Mouse (Mus musculus): ENCODE measurements around the gene Slamf9. TPM values are rescaled to one million over a fixed set of nuclear protein-coding genes. Genes with fewer than 3 reads are reported as not detected.

Slamf9 gene
- polyA plus RNA-seq (2012; fragmentation: generic; extraction: Trizol), result 4.7 TPM

- Histone ChIP-seq H3K36me3 (ENCODE audit: control insufficient read depth, insufficient read depth) (no peaks in the 10 kb centered on the region), H3K79me2 (ENCODE audit: control insufficient read depth, insufficient read depth) (no peaks in the 10 kb centered on the region), H3K4me2 (ENCODE audit: low read depth) (peak within 1 kb of the TSS; percentile 44), H3ac (ENCODE audit: control insufficient read depth, insufficient read length) (no peak within 1 kb of the TSS), H3K27me3 (ENCODE audit: control insufficient read depth, insufficient read depth, insufficient read length) (no peaks in the 10 kb centered on the region), H3K4me3 (no peak within 1 kb of the TSS)
- no peak for TF ChIP-seq TCF3 (IDR thresholded peaks at IDR 0.05; ENCODE audit: insufficient read length, low read depth)
These were observed at the start of gene Slamf9 for GRCm38 (mm10) chr1:172475054-172475741. Slamf9 (plus strand) TSS chr1:172475358.

DNA sequence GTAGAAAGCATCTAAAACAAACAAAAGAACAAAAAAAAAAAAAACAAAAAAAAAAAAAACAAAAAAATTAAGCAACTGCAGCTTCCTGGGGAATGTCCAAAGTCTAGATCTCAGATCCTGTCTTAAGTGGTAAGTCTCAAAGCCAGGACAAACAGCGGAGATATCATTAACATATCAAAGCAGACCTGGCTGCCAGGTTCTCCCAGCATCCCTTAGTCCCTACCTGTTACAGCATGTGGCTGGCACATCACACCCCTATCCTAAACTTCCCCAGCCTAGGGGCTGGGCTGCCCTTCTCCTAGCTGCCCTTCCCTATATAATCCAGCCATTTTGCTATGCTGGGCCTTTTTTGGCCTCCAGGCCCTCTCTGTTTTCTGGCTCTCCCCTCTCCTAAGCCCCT, 48.7 kb upstream of the Slamf9 start:
- H3K4me3 ChIP-seq, result no peak overlapping the region

DNA sequence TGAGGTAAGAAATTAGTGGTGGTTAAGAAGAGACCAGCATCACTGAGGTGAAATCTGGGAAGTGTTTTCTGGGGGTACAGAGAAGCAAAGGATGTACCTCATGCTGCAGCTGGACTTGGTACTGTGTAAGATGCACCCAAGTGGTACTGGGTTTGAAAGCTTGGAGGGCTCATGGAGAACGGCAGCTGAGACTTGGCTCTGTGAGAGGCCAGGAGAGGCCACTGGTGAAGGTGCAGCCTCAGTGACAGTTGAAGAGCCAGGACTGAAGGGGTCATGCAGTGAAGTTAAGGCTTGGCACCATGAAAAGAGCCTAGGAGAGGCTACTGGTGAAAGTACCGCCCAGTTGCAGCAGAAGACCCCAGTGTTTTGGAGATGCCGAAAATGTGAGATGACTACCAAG, 47.3 kb upstream of the Slamf9 start:
- Histone ChIP-seq H3K36me3 (ENCODE audit: control insufficient read depth, insufficient read depth) (no peaks in the 10 kb centered on the region), H3K79me2 (ENCODE audit: control insufficient read depth, insufficient read depth) (no peaks in the 10 kb centered on the region), H3K4me2 (ENCODE audit: low read depth) (no peak overlapping the region), H3K4me3 (no peak overlapping the region), H3K27me3 (ENCODE audit: control insufficient read depth, insufficient read depth, insufficient read length) (no peaks in the 10 kb centered on the region), H3ac (ENCODE audit: control insufficient read depth, insufficient read length) (no peak overlapping the region)
- TF ChIP-seq SRF (IDR thresholded peaks at IDR 0.05; ENCODE audit: control insufficient read depth, insufficient read length, low read depth), result no peak
- no peak for TF ChIP-seq REST (IDR thresholded peaks at IDR 0.05; ENCODE audit: insufficient read depth, insufficient read length)
- TF ChIP-seq CEBPB (IDR thresholded peaks at IDR 0.05; ENCODE audit: insufficient read depth, poor library complexity, severe bottlenecking), result no peak
- no peak for TF ChIP-seq TCF3 (IDR thresholded peaks at IDR 0.05; ENCODE audit: insufficient read length, low read depth)
- TF ChIP-seq MYOD1 (IDR thresholded peaks at IDR 0.05; ENCODE audit: control insufficient read depth in 1 of 3, insufficient read length in 2 of 3, low read depth in 2 of 3), result no peak
- no peak for TF ChIP-seq MYOG (IDR thresholded peaks at IDR 0.05; ENCODE audit: control insufficient read depth in 1 of 3, insufficient read depth in 1 of 3, insufficient read length in 2 of 3, low read depth in 2 of 3)
- TF ChIP-seq POLR2A (IDR thresholded peaks at IDR 0.05; ENCODE audit: insufficient read length, low read depth), result no peak
- TF ChIP-seq MAX (IDR thresholded peaks at IDR 0.05; ENCODE audit: low read depth), result no peak
- no peak for TF ChIP-seq E2F4 (IDR thresholded peaks at IDR 0.05; ENCODE audit: insufficient read depth)
- no peak for TF ChIP-seq POLR2AphosphoS2 (IDR thresholded peaks at IDR 0.05; ENCODE audit: insufficient read length, low read depth)
- TF ChIP-seq USF1 (IDR thresholded peaks at IDR 0.05; ENCODE audit: low read depth), result no peak
- TF ChIP-seq TCF12 (IDR thresholded peaks at IDR 0.05; ENCODE audit: insufficient read depth, poor library complexity, severe bottlenecking), result no peak

More for the DNA sequence above, 48.7 kb upstream of the Slamf9 start:
- H3K36me3 ChIP-seq (ENCODE audit: control insufficient read depth, insufficient read depth), result no peaks in the 10 kb centered on the region
- H3ac ChIP-seq (ENCODE audit: control insufficient read depth, insufficient read length), result no peak overlapping the region
- TF ChIP-seq POLR2AphosphoS2 (IDR thresholded peaks at IDR 0.05; ENCODE audit: insufficient read length, low read depth) (no peak), TCF12 (IDR thresholded peaks at IDR 0.05; ENCODE audit: insufficient read depth, poor library complexity, severe bottlenecking) (no peak), E2F4 (IDR thresholded peaks at IDR 0.05; ENCODE audit: insufficient read depth) (no peak), CEBPB (IDR thresholded peaks at IDR 0.05; ENCODE audit: insufficient read depth, poor library complexity, severe bottlenecking) (no peak), TCF3 (IDR thresholded peaks at IDR 0.05; ENCODE audit: insufficient read length, low read depth) (no peak), MAX (IDR thresholded peaks at IDR 0.05; ENCODE audit: low read depth) (no peak), MYOG (IDR thresholded peaks at IDR 0.05; ENCODE audit: control insufficient read depth in 1 of 3, insufficient read depth in 1 of 3, insufficient read length in 2 of 3, low read depth in 2 of 3) (no peak), SRF (IDR thresholded peaks at IDR 0.05; ENCODE audit: control insufficient read depth, insufficient read length, low read depth) (no peak), REST (IDR thresholded peaks at IDR 0.05; ENCODE audit: insufficient read depth, insufficient read length) (no peak), MYOD1 (IDR thresholded peaks at IDR 0.05; ENCODE audit: control insufficient read depth in 1 of 3, insufficient read length in 2 of 3, low read depth in 2 of 3) (no peak), USF1 (IDR thresholded peaks at IDR 0.05; ENCODE audit: low read depth) (no peak), POLR2A (IDR thresholded peaks at IDR 0.05; ENCODE audit: insufficient read length, low read depth) (no peak)
- H3K4me2 ChIP-seq (ENCODE audit: low read depth), result no peak overlapping the region
- no peaks in the 10 kb centered on the region for H3K27me3 ChIP-seq (ENCODE audit: control insufficient read depth, insufficient read depth, insufficient read length)
- no peaks in the 10 kb centered on the region for H3K79me2 ChIP-seq (ENCODE audit: control insufficient read depth, insufficient read depth)

DNA sequence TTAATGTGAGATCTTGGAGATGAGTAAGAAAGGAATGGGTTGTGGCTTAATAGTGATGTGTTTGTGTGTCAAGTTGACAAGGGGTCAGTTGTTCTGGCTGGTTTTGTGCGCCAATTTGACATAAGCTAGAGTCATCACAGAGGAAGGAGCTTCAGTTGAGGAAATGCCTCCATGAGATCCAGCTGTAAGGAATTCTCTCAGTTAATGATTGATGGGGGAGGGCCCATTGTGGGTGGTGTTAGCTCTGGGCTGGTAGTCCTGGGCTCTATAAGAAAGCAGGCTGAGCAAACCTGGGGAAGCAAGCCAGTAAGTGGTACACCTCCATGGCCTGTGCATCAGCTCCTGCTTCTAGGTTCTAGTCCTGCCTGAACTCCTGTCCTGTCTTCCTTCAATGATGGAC, 46.5 kb upstream of the Slamf9 start:
- no peak overlapping the region for H3K4me2 ChIP-seq (ENCODE audit: low read depth)
- H3K79me2 ChIP-seq (ENCODE audit: control insufficient read depth, insufficient read depth), result no peaks in the 10 kb centered on the region
- H3K36me3 ChIP-seq (ENCODE audit: control insufficient read depth, insufficient read depth), result no peaks in the 10 kb centered on the region
- no peak overlapping the region for H3K4me3 ChIP-seq
- no peaks in the 10 kb centered on the region for H3K27me3 ChIP-seq (ENCODE audit: control insufficient read depth, insufficient read depth, insufficient read length)
- TF ChIP-seq E2F4 (IDR thresholded peaks at IDR 0.05; ENCODE audit: insufficient read depth) (no peak), USF1 (IDR thresholded peaks at IDR 0.05; ENCODE audit: low read depth) (no peak), TCF12 (IDR thresholded peaks at IDR 0.05; ENCODE audit: insufficient read depth, poor library complexity, severe bottlenecking) (no peak), MYOG (IDR thresholded peaks at IDR 0.05; ENCODE audit: control insufficient read depth in 1 of 3, insufficient read depth in 1 of 3, insufficient read length in 2 of 3, low read depth in 2 of 3) (no peak), CEBPB (IDR thresholded peaks at IDR 0.05; ENCODE audit: insufficient read depth, poor library complexity, severe bottlenecking) (no peak), MAX (IDR thresholded peaks at IDR 0.05; ENCODE audit: low read depth) (no peak), POLR2A (IDR thresholded peaks at IDR 0.05; ENCODE audit: insufficient read length, low read depth) (no peak), MYOD1 (IDR thresholded peaks at IDR 0.05; ENCODE audit: control insufficient read depth in 1 of 3, insufficient read length in 2 of 3, low read depth in 2 of 3) (no peak), SRF (IDR thresholded peaks at IDR 0.05; ENCODE audit: control insufficient read depth, insufficient read length, low read depth) (no peak), REST (IDR thresholded peaks at IDR 0.05; ENCODE audit: insufficient read depth, insufficient read length) (no peak), POLR2AphosphoS2 (IDR thresholded peaks at IDR 0.05; ENCODE audit: insufficient read length, low read depth) (no peak), TCF3 (IDR thresholded peaks at IDR 0.05; ENCODE audit: insufficient read length, low read depth) (no peak)
- H3ac ChIP-seq (ENCODE audit: control insufficient read depth, insufficient read length), result no peak overlapping the region
